Mouse (Mus musculus) embryo, embryonic 11 days (tissue): ENCODE results near the gene Mup4.
"Not testable (repeated sequence)": the region's sequence is repeated elsewhere in the genome, so short reads cannot be mapped to it uniquely, and the experiment has no call there.

Source experiments
- DNase-seq: peaks from one replicate; pipeline ENCODE4 v3.0.0-alpha.2; 2015

The Mup4 gene

DNA sequence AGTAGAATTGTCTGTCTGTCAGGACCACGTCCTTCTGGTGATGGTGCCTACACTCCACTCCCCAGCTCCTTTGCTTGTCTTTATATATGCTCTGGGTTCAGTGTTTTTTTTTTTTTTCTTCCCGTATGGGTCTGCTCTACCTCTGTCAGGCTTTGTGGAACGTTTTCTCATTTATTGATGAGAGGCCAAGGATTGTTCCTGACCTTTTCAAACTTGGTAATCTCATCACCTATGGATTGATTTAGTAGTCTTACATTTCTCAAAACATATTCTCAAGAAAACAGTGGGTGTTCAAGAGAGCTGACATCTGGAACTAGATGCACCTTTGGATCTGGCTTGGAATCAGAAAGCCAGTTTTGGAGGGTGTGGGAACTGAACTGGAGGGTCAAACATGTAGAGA is at the start of gene Mup4:
Gene Mup4 (minus strand): TSS at position 101 of the 400 bp plus-strand sequence.
- no peak for DNase-seq

DNA sequence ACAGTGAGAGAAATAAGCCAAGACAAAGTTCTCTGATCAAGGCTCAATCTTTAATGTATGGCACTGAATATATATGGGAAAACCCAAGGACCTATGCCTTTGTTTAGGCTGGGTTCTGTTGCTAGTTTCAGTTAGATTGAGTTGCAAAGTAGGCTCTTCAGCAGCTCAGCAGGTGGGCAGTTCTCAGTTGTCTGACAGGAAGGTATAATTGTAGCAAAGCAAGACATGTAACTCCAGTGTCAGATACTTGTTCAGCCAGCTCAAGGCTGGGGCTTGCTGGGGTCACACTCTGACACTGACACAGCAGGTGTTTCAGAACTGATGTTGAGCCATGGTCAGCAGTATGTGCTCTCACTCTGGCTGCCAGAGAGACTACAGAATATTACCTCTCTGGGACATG is 37.4 kb upstream of the Mup4 start:
- DNase-seq, result not testable (repeated sequence)

DNA sequence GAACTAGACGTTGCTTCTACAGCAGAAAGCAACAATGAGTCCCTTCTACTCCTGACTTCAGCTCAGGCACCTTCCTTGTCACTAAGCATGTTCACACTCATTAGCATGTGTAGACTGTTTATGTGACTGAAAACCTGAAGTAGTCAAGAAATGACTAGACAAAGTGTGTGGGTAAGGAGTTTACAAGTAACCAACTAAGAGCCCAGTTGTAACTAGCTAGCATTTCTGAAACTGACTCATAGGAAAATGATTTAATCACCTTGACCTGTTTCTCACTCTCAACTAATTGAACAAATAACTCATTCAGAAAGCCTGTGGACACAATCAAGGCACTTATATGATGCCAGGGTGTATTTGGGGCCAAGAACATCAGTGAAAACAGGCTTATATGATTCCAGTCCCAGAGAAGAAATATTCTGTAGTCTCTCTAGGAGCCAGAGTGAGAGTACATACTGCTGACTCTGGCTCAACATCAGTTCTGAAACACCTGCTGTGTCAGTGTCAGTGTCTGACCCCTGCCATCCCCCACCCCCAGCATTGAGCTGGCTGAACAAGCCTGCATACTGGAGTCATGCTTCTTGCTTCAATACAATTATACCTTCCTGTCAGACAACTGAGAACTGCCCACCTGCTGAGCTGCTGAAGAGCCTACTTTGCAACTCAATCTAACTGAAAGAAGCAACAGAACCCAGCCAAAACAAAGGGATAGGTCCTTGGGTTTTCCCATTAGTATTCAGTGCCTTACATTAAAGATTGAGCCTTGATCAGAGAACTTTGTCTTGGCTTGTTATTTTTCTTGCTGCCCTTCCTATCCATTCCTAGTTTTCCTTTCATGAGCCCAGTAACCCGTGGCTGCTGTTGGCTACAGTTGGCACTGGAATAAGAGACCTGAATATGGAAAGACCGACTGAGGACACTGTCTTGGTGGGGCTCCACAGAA is 3.2 kb upstream of the Mup4 start, which contains the start of gene Mup6:
Gene Mup6 (plus strand): TSS at position 890 of the 940 bp plus-strand sequence.
- DNase-seq, result no peak

- no peak for DNase-seq
These were observed 23.0 kb downstream of the Mup4 start for GRCm38 (mm10) chr4:59937543-59937942.

DNA sequence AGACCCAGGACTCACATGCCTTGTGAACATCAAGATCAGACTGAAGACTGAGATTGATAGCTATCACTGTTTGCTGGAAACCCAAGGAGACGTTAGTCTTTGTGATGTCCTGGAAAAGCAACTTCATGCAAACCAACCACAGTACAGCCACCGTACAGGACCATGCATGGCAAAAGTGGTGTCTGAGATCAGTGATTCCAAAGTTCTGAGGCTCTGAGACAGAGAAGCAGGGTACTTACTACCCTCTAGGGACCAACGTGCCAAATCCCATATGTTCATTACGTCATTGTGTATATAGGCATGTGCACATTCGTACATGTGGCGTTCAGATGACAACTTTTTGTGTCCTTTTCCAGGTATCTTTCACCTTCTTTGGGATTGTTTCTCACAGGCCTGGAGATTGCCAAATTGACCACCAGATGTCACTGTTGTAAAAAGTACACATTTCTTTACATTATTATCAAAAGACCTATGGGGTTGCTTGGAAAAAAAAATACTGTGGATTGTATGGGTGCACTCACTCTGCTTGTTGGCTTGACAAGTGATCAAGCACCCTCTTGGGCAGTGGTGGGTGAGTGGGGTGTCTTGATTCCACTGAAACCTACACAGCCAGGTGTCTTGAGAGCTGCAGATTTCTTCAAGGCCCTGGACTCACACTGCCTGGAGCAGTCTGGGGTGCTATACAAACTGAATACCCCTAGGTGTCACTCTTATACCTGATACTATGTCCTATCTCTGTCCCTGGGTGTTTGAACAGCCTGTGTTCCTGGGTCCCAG is 27.8 kb downstream of the Mup4 start:
- peak; percentile 47 for DNase-seq

DNA sequence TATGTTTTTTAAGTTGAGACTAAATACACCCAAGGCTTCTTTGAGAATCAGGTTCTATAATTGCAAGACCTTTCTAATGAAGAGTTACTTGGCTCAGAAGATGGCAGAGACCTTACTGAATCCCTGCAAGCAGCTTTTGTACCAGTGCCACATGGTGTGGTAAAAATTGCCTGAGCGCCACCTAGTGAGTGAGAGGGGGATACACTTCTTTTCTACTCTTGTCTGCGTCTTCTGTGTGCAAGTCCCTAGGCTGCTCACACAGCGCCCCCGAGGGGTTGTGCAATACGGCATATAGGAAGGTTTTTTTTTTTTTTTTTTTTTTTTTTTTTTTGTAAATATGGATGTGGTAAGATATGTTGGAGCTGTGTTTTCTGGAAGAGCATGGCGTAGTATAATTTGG is 32.2 kb downstream of the Mup4 start:
- peak; percentile 74 for DNase-seq

DNA sequence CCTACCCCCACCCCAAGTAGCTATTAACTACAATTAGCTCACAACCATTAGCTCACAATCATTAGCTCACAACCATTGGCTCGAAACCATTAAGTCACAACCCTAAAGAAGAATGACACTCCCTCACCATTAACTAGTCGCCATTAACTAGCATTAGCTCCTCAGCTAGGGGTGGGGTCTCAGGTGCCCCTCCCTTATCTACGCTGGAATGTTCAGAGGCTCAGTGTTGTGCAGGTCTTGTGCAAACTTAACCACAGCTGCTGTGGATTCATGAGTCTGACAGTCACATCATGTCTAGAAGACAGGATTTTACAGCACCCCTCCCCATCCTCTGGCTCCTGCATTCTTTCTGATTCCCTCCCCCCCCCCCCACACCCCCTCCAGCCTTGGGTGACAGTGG is 32.8 kb downstream of the Mup4 start:
- DNase-seq, result no peak

- no peak for DNase-seq
These were observed 35.4 kb downstream of the Mup4 start for GRCm38 (mm10) chr4:59925082-59925481.

DNA sequence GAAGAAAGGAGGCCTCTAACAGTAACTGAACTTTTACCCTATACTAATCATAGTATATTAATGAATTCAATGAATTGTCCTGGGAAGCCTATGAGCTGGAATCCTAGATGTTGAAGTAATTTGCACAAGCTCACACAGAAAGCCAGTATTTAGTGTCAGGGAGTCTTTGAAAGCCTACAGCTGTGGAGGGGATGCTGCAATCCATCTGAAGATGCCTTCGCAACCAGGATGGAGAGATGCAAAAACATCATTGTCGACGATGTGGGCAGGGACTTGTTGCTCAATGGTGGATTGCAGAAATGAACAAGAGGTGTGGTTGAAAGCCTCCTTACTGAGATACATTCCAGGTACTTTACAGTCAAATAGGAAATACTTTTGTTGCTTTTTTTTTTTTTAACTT is 42.5 kb downstream of the Mup4 start:
- no peak for DNase-seq

GRCm38 (mm10) chr4:59914608-59915403 is 45.7 kb downstream of the Mup4 start, which contains the start of gene Slc46a2:
Gene Slc46a2 (minus strand): TSS chr4:59915056.
- no peak for DNase-seq

GRCm38 (mm10) chr4:59908785-59909184 is 51.7 kb downstream of the Mup4 start:
- DNase-seq, result no peak

- peak; percentile 37 for DNase-seq
These were observed 52.8 kb downstream of the Mup4 start for GRCm38 (mm10) chr4:59907657-59908230.

DNA sequence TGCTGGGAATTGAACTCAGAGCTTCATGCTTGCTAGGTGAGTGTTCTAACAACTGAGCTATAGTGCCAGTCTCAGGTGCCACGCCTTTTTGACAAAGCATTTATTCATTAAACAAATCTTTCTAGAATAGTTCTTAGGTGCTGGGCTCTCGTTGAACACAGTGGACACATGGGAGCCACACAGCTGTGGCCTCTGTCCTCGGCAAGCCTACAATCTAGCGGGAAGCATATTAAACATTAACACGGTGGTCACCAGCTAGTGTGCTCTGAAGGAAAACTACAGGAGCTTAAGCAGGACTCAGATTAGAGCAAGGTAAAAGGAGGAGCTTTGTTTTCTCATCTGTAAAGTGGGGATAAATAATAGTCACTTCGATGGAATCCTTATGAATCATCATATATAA is 53.4 kb downstream of the Mup4 start:
- no peak for DNase-seq
